Mouse (Mus musculus) testis, adult 2 months (tissue): ENCODE results near the gene Large2.

Source experiments
- CTCF ChIP-seq: fragments of 200-500 bp; IDR thresholded peaks from 2 replicates; pipeline ENCODE4 v1.5.1; 2012; ENCODE audit warnings: low read depth, mild to moderate bottlenecking, inconsistent platforms, low read length, moderate library complexity; ENCODE audit not compliant: control insufficient read depth, insufficient read depth, insufficient replicate concordance
- POLR2A ChIP-seq: fragments of 200-500 bp; IDR thresholded peaks from 2 replicates; pipeline ENCODE4 v1.6.1; 2012; ENCODE audit warnings: low read depth, mild to moderate bottlenecking, inconsistent platforms, low read length, moderate library complexity; ENCODE audit not compliant: control insufficient read depth

- no peak for TF ChIP-seq CTCF
- TF ChIP-seq POLR2A = no peak
Observed at GRCm38 (mm10) chr2:92391703-92392317, 17.1 kb upstream of the Large2 start.
